Mouse (Mus musculus) kidney, embryonic 14.5 days (tissue): Measurements from ENCODE around the gene Col13a1. TPM values are rescaled to one million over a fixed set of nuclear protein-coding genes. Genes with fewer than 3 reads are reported as not detected.

Source experiments
- ATAC-seq: fragments of 200-750 bp; cut with Nextera tagmentation; 2 replicates; pipeline ENCODE4 v1.8.0; 2017; ENCODE audit warnings: moderate number of reproducible peaks, mild to moderate bottlenecking, moderate TSS enrichment, moderate library complexity; ENCODE audit not compliant: low FRiP score, low TSS enrichment
- H3K27ac ChIP-seq: fragments of 300-500 bp; sonication (generic); 2 replicates; pipeline ENCODE4 v1.5.1; 2014; ENCODE audit warnings: low read depth, mild to moderate bottlenecking, low read length, moderate library complexity, mixed read lengths
- H3K27me3 ChIP-seq: fragments of 300-500 bp; sonication (generic); 2 replicates; pipeline ENCODE4 v1.6.1; 2014; ENCODE audit warnings: mild to moderate bottlenecking, low read length; ENCODE audit not compliant: control insufficient read depth, insufficient read depth
- H3K36me3 ChIP-seq: fragments of 300-500 bp; sonication (generic); 2 replicates; pipeline ENCODE4 v1.6.1; 2014; ENCODE audit warnings: low read length, mixed read lengths; ENCODE audit not compliant: control insufficient read depth, insufficient read depth
- H3K4me1 ChIP-seq: fragments of 300-500 bp; sonication (generic); 2 replicates; pipeline ENCODE4 v1.6.1; 2014; ENCODE audit warnings: low read length, mixed read lengths; ENCODE audit not compliant: control insufficient read depth, insufficient read depth
- H3K4me2 ChIP-seq: fragments of 300-500 bp; sonication (generic); replicated peaks from 2 replicates; pipeline ENCODE4 v1.6.1; 2014; ENCODE audit warnings: low read depth, mild to moderate bottlenecking, low read length
- H3K4me3 ChIP-seq: fragments of 300-500 bp; sonication (generic); 2 replicates; pipeline ENCODE4 v1.5.1; 2014; ENCODE audit warnings: mild to moderate bottlenecking, low read length
- H3K9ac ChIP-seq: fragments of 300-500 bp; sonication (generic); 2 replicates; pipeline ENCODE4 v1.6.1; 2014; ENCODE audit warnings: low read depth, mild to moderate bottlenecking, low read length, moderate library complexity
- H3K9me3 ChIP-seq: fragments of 300-500 bp; sonication (generic); 2 replicates; pipeline ENCODE4 v1.6.1; 2016; ENCODE audit warnings: low read length; ENCODE audit not compliant: control insufficient read depth
- WGBS: fragments of 180-500 bp; shearing (Covaris S2); extraction: QIAGEN DNeasy Blood & Tissue Kit; methylation state at CpG from one replicate; pipeline ENCODE4 v1.1.7; 2014; 5-methylcytosine and 5-hydroxymethylcytosine counted together
- polyA plus RNA-seq: library from polyadenylated mRNA; unstranded; fragments of >200 nt; fragmentation: Nextera tagmentation; extraction: Ambion mirVana; gene quantifications from 2 replicates; pipeline ENCODE4 v1.2.1, GENCODE M21; 2014

The Col13a1 gene
- polyA plus RNA-seq, 1 experiment from 2014 or later = 4.7 TPM

- Histone ChIP-seq H3K4me2 (peak overlapping the region; percentile 92), H3K9me3 (no peaks in the 10 kb centered on the region), H3K9ac (peak overlapping the region; percentile 65), H3K4me3 (peak overlapping the region; percentile 54), H3K4me1 (peaks cover 20% of the 10 kb centered on the region), H3K27me3 (peaks cover 20% of the 10 kb centered on the region), H3K36me3 (no peaks in the 10 kb centered on the region), H3K27ac (no peak overlapping the region)
- WGBS = 3% methylated on average over 12 of the region's 18 CpGs
- ATAC-seq = peak; percentile 11; the same call in 1 of the 2 replicates
Measured at GRCm38 (mm10) chr10:61977392-61978096, 1.4 kb downstream of the Col13a1 start.

GRCm38 (mm10) chr10:61976987-61977386, 1.9 kb downstream of the Col13a1 start:
- ATAC-seq = peak; percentile 67; the same call in 1 of the 2 replicates
- peak overlapping the region; percentile 24; the same call in 1 of the 2 replicates for H3K4me2 ChIP-seq
- no peak overlapping the region for H3K27ac ChIP-seq
- peaks cover 20% of the 10 kb centered on the region for H3K27me3 ChIP-seq
- H3K9ac ChIP-seq = no peak overlapping the region
- no peaks in the 10 kb centered on the region for H3K9me3 ChIP-seq
- no peaks in the 10 kb centered on the region for H3K36me3 ChIP-seq
- peaks cover 23% of the 10 kb centered on the region for H3K4me1 ChIP-seq
- 10% methylated on average over 6 of the region's 6 CpGs for WGBS
- peak overlapping the region; percentile 54; the same call in 1 of the 2 replicates for H3K4me3 ChIP-seq

GRCm38 (mm10) chr10:61974581-61974980, 4.3 kb downstream of the Col13a1 start:
- Histone ChIP-seq H3K9me3 (no peaks in the 10 kb centered on the region), H3K9ac (no peak overlapping the region), H3K27me3 (peaks cover 19% of the 10 kb centered on the region), H3K27ac (no peak overlapping the region), H3K4me3 (no peak overlapping the region), H3K4me1 (peaks cover 15% of the 10 kb centered on the region), H3K4me2 (no peak overlapping the region), H3K36me3 (no peaks in the 10 kb centered on the region)
- WGBS = 91% methylated on average over 2 of the region's 2 CpGs
- no peak for ATAC-seq

- 16% methylated on average over 4 of the region's 4 CpGs for WGBS
- Histone ChIP-seq H3K36me3 (no peaks in the 10 kb centered on the region), H3K9me3 (no peaks in the 10 kb centered on the region), H3K4me2 (no peak overlapping the region), H3K27ac (no peak overlapping the region), H3K4me1 (peaks cover 10% of the 10 kb centered on the region), H3K4me3 (no peak overlapping the region), H3K9ac (no peak overlapping the region), H3K27me3 (no peaks in the 10 kb centered on the region)
- ATAC-seq = peak; percentile 8; the same call in 1 of the 2 replicates
Measured at GRCm38 (mm10) chr10:61972041-61972440, 6.9 kb downstream of the Col13a1 start.

- H3K4me1 ChIP-seq = peaks cover 21% of the 10 kb centered on the region
- no peaks in the 10 kb centered on the region for H3K9me3 ChIP-seq
- H3K36me3 ChIP-seq = no peaks in the 10 kb centered on the region
- H3K4me3 ChIP-seq = no peak overlapping the region
- no peak overlapping the region for H3K9ac ChIP-seq
- H3K4me2 ChIP-seq = no peak overlapping the region
- no peak overlapping the region for H3K27ac ChIP-seq
- no peak for ATAC-seq
- H3K27me3 ChIP-seq = no peaks in the 10 kb centered on the region
- WGBS = 73% methylated on average over 7 of the region's 7 CpGs
Measured at GRCm38 (mm10) chr10:61968003-61968553, 10.8 kb downstream of the Col13a1 start.

GRCm38 (mm10) chr10:61967207-61967606, 11.7 kb downstream of the Col13a1 start:
- peaks cover 20% of the 10 kb centered on the region for H3K4me1 ChIP-seq
- H3K36me3 ChIP-seq = no peaks in the 10 kb centered on the region
- no peak overlapping the region for H3K9ac ChIP-seq
- no peak overlapping the region for H3K4me3 ChIP-seq
- no peak for ATAC-seq
- no peaks in the 10 kb centered on the region for H3K27me3 ChIP-seq
- no peak overlapping the region for H3K4me2 ChIP-seq
- H3K9me3 ChIP-seq = no peaks in the 10 kb centered on the region
- no peak overlapping the region for H3K27ac ChIP-seq
- 38% methylated on average over 3 of the region's 3 CpGs for WGBS

- Histone ChIP-seq H3K4me1 (peaks cover 16% of the 10 kb centered on the region), H3K4me2 (no peak overlapping the region), H3K36me3 (no peaks in the 10 kb centered on the region), H3K9ac (no peak overlapping the region), H3K9me3 (no peaks in the 10 kb centered on the region), H3K27me3 (no peaks in the 10 kb centered on the region), H3K4me3 (no peak overlapping the region), H3K27ac (peak overlapping the region; percentile 30; the same call in 1 of the 2 replicates)
- 7% methylated on average over 7 of the region's 7 CpGs for WGBS
- peak; percentile 87 for ATAC-seq
Measured at GRCm38 (mm10) chr10:61965386-61965841, 13.5 kb downstream of the Col13a1 start.

GRCm38 (mm10) chr10:61956718-61957117, 22.2 kb downstream of the Col13a1 start:
- no peaks in the 10 kb centered on the region for H3K36me3 ChIP-seq
- WGBS = 71% methylated on average over 6 of the region's 6 CpGs
- no peak overlapping the region for H3K4me2 ChIP-seq
- no peaks in the 10 kb centered on the region for H3K4me1 ChIP-seq
- no peaks in the 10 kb centered on the region for H3K27me3 ChIP-seq
- H3K9me3 ChIP-seq = no peaks in the 10 kb centered on the region
- H3K9ac ChIP-seq = no peak overlapping the region
- H3K27ac ChIP-seq = no peak overlapping the region
- no peak overlapping the region for H3K4me3 ChIP-seq
- no peak for ATAC-seq

GRCm38 (mm10) chr10:61953916-61954315, 25.0 kb downstream of the Col13a1 start:
- Histone ChIP-seq H3K4me2 (no peak overlapping the region), H3K27me3 (no peaks in the 10 kb centered on the region)
- 80% methylated on average over 5 of the region's 5 CpGs for WGBS

More at GRCm38 (mm10) chr10:61953916-61954315, 25.0 kb downstream of the Col13a1 start:
- H3K27ac ChIP-seq = no peak overlapping the region
- H3K9me3 ChIP-seq = no peaks in the 10 kb centered on the region
- H3K4me3 ChIP-seq = no peak overlapping the region
- no peaks in the 10 kb centered on the region for H3K36me3 ChIP-seq
- no peak for ATAC-seq
- H3K9ac ChIP-seq = no peak overlapping the region
- no peaks in the 10 kb centered on the region for H3K4me1 ChIP-seq
